Mouse (Mus musculus) liver, embryonic 13.5 days (tissue): ENCODE measurements around the gene Ccdc85a. TPM values are rescaled to one million over a fixed set of nuclear protein-coding genes. Genes with fewer than 3 reads are reported as not detected.

ENCODE experiments used
- ATAC-seq: fragments of 200-750 bp; cut with Nextera tagmentation; 2 replicates; pipeline ENCODE4 v1.8.0; 2017; ENCODE audit warnings: low read depth, mild to moderate bottlenecking, moderate number of reproducible peaks, moderate library complexity
- DNase-seq: peaks from one replicate; pipeline ENCODE4 v3.0.0; 2022
- H3K27ac ChIP-seq: fragments of 300-500 bp; sonication (generic); 2 replicates; pipeline ENCODE4 v1.5.1; 2015; ENCODE audit warnings: moderate library complexity, mild to moderate bottlenecking, inconsistent platforms
- H3K27me3 ChIP-seq: fragments of 300-500 bp; sonication (generic); 2 replicates; pipeline ENCODE4 v1.6.1; 2015; ENCODE audit warnings: mild to moderate bottlenecking, inconsistent platforms
- H3K36me3 ChIP-seq: fragments of 300-500 bp; sonication (generic); 2 replicates; pipeline ENCODE4 v1.6.1; 2015; ENCODE audit warnings: mild to moderate bottlenecking, inconsistent platforms
- H3K4me1 ChIP-seq: fragments of 300-500 bp; sonication (generic); replicated peaks from 2 replicates; pipeline ENCODE4 v1.6.1; 2015; ENCODE audit warnings: inconsistent platforms
- H3K4me2 ChIP-seq: fragments of 300-500 bp; sonication (generic); 2 replicates; pipeline ENCODE4 v1.6.1; 2015; ENCODE audit warnings: inconsistent platforms, mild to moderate bottlenecking, moderate library complexity
- H3K4me3 ChIP-seq: fragments of 300-500 bp; sonication (generic); replicated peaks from 2 replicates; pipeline ENCODE4 v1.5.1; 2015; ENCODE audit warnings: mild to moderate bottlenecking, inconsistent platforms
- H3K9ac ChIP-seq: fragments of 300-500 bp; sonication (generic); 2 replicates; pipeline ENCODE4 v1.6.1; 2015; ENCODE audit warnings: mild to moderate bottlenecking, inconsistent platforms
- H3K9me3 ChIP-seq: fragments of 300-500 bp; sonication (generic); replicated peaks from 2 replicates; pipeline ENCODE4 v1.6.1; 2016; ENCODE audit warnings: inconsistent platforms
- WGBS: fragments of 180-500 bp; shearing (Covaris S2); methylation state at CpG from one replicate; pipeline ENCODE4 v1.1.7; 2015; ENCODE audit not compliant: insufficient replicate concordance; 5-methylcytosine and 5-hydroxymethylcytosine counted together
- polyA plus RNA-seq: library from polyadenylated mRNA; unstranded; fragments of >200 nt; fragmentation: Nextera tagmentation; extraction: Ambion mirVana; gene quantifications from 2 replicates; pipeline ENCODE4 v1.2.1, GENCODE M21; 2015

Gene Ccdc85a
- polyA plus RNA-seq, 1 experiment from 2014 or later, result 0.03 TPM

DNA sequence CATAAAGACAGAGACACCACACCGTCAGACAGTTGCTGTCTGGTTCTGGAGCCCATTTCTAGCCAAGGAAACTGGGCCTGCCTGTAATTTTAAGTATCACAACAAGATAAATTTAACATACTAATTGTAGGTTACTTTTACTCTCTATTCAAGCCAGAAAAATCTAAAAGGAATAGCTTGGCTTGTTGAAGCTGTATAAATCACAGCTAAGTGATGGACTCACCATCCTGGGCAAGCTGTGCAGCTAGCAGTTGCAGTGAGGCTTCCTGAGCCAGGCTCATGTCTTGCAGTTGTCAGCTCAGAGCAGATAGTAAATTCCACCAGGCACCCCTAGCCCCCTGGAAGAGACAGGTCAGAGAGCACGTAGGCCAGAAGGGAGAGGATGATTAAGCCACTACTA, 50.8 kb downstream of the Ccdc85a start:
- H3K36me3 ChIP-seq, result no peaks in the 10 kb centered on the region
- no peak for ATAC-seq
- no peak overlapping the region for H3K4me2 ChIP-seq
- no peaks in the 10 kb centered on the region for H3K27me3 ChIP-seq
- no peaks in the 10 kb centered on the region for H3K9me3 ChIP-seq
- H3K4me3 ChIP-seq, result no peak overlapping the region
- no peak overlapping the region for H3K27ac ChIP-seq
- no peaks in the 10 kb centered on the region for H3K4me1 ChIP-seq
- 60% methylated on average over 2 of the region's 2 CpGs for WGBS
- DNase-seq, result no peak
- H3K9ac ChIP-seq, result no peak overlapping the region

DNA sequence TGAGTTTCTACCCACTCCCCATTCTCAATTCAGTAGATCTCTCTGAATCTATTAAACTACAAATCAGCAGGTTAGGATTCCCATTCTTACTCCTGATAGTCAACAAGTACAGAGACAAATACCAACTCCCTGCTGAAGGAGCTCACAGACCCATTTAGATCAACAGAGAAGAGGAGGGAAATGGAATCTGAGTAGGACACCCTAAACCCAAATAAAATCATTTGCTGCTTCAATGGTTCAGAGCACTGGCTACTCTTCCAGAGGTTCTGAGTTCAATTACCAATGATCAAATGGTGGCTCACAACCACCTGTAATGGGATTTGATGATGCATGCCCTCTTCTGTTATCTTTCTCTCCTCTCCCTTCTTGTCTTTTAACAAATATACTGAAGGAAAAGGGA, 82.9 kb downstream of the Ccdc85a start:
- Histone ChIP-seq H3K4me1 (no peaks in the 10 kb centered on the region), H3K9ac (no peak overlapping the region), H3K27me3 (no peaks in the 10 kb centered on the region), H3K4me2 (no peak overlapping the region), H3K9me3 (no peaks in the 10 kb centered on the region), H3K4me3 (no peak overlapping the region), H3K27ac (no peak overlapping the region), H3K36me3 (no peaks in the 10 kb centered on the region)
- DNase-seq, result no peak
- no peak for ATAC-seq

DNA sequence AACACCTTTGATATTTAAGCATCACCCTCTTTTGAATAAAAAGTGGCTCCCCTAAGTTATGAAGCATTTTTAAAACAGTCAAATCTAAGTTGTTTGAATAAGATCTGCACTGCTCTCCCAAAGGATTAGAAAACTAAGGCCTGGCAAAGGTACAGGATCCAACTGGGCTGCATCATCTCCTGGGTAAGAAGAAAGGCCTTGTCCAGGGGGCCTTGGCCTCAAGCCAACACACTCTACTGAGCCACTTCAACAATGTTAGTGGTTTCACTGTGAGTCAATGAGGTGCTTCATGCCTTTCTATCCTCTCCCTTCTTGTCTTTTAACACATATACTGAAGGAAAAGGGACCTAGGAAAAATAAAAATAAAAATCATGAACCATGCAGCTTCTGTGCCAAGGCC, 87.1 kb downstream of the Ccdc85a start:
- ATAC-seq, result no peak
- Histone ChIP-seq H3K27ac (no peak overlapping the region), H3K4me3 (no peak overlapping the region), H3K9ac (no peak overlapping the region), H3K9me3 (no peaks in the 10 kb centered on the region), H3K27me3 (no peaks in the 10 kb centered on the region), H3K36me3 (no peaks in the 10 kb centered on the region), H3K4me1 (no peaks in the 10 kb centered on the region), H3K4me2 (no peak overlapping the region)
- no peak for DNase-seq

DNA sequence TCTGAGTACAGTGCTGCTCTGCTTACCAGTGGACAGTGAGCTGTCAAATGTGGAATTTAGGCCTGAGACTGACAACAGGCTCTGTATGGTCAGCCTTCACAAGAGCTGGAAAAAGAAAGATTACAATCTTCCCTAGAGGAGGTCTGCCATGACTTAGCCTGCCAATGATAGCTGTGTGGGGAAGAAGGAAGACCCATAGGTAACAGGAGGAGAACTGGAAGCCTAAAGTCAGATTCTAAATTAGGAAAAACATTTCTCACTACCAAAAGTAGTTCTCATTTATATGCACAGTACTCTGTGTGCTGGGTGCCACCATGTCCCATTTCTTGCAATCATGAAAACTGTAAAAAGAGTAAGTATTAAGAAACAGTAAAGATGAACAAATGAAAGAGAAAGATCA, 90.8 kb downstream of the Ccdc85a start:
- Histone ChIP-seq H3K4me1 (no peaks in the 10 kb centered on the region), H3K27me3 (no peaks in the 10 kb centered on the region), H3K27ac (no peak overlapping the region), H3K4me2 (no peak overlapping the region), H3K9ac (no peak overlapping the region), H3K4me3 (no peak overlapping the region), H3K9me3 (no peaks in the 10 kb centered on the region), H3K36me3 (no peaks in the 10 kb centered on the region)
- ATAC-seq, result no peak
- DNase-seq, result no peak

DNA sequence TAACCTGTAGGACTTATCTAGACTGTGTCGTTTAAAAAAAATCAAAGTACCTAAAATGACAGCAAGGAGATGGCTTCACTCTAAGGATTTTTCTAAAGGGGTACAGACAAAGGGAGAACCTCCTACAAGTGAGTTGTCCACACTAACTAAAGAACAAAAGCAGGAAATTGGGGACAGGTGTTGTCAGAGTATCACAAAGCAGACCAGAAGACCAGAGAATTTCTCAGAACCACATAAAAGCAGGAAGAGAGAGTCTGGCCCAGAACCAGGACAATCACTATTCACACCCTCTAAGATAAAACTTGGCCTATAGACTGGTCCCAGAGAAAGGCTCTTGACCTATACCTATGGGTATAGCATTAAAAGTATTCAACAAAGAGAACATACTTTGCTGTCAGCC, 92.8 kb downstream of the Ccdc85a start:
- H3K4me1 ChIP-seq, result no peaks in the 10 kb centered on the region
- ATAC-seq (no peak), DNase-seq (no peak)
- no peak overlapping the region for H3K4me2 ChIP-seq
- no peak overlapping the region for H3K9ac ChIP-seq
- H3K27me3 ChIP-seq, result no peaks in the 10 kb centered on the region
- H3K27ac ChIP-seq, result no peak overlapping the region
- no peaks in the 10 kb centered on the region for H3K36me3 ChIP-seq
- no peaks in the 10 kb centered on the region for H3K9me3 ChIP-seq
- no peak overlapping the region for H3K4me3 ChIP-seq
- WGBS, result 51% methylated on average over 1 of the region's 1 CpGs

DNA sequence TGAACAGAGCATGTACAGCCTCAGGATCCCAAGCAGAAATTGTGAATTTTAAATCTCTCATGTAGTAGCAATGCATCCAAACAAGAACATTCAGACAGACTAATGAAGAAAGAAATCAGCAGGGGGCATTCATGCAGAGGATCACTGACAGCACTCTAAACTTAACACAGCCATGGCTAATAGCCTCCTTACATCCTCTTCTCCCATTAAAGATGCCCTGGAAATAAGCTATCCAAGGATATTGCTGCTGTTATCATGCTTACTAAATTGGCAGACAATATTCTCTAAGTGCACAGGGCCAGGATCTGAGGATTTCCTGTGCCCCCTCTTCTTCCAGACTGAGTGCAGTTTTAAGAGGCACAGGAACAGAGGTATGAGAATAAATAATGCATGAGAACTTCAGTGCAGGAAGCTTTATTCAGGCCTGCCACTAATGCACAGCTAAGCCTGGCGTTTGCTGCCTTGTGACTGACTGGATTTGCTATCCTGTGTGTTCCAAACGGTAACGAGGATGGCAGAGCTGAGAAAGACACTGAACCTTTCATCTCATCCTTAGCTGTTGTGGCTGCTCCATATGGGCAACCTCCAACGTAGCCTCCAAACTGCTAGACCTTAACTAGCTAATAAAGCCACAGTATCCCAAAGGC, 99.9 kb downstream of the Ccdc85a start:
- H3K4me3 ChIP-seq, result no peak overlapping the region
- ATAC-seq (no peak), DNase-seq (no peak)
- 47% methylated on average over 4 of the region's 4 CpGs for WGBS
- H3K27ac ChIP-seq, result no peak overlapping the region
- H3K36me3 ChIP-seq, result no peaks in the 10 kb centered on the region
- no peak overlapping the region for H3K4me2 ChIP-seq
- no peaks in the 10 kb centered on the region for H3K27me3 ChIP-seq
- no peaks in the 10 kb centered on the region for H3K4me1 ChIP-seq
- no peaks in the 10 kb centered on the region for H3K9me3 ChIP-seq
- H3K9ac ChIP-seq, result no peak overlapping the region

DNA sequence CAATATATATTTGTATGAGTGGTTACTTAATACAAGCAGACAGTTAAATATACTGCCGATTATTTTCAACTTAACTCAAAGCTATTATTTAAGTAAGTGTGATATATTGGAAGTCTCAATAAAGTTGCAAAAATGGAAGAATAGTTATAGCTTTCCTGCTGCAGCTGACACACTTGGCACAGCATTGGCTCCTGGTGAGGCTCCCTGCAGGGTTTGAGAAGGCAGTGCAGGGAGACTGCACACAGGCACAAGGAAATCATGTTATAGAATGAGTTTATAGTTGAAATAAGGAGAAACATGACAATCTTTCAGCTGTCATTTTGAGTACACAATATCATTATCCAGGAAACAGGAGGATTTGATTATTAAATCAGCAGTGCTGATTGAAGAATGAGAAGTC, 107.0 kb downstream of the Ccdc85a start:
- Histone ChIP-seq H3K9me3 (no peaks in the 10 kb centered on the region), H3K4me1 (no peaks in the 10 kb centered on the region), H3K9ac (no peak overlapping the region), H3K36me3 (no peaks in the 10 kb centered on the region), H3K27me3 (no peaks in the 10 kb centered on the region), H3K4me2 (no peak overlapping the region), H3K4me3 (no peak overlapping the region), H3K27ac (no peak overlapping the region)
- ATAC-seq (no peak), DNase-seq (no peak)
- WGBS, result 59% methylated on average over 1 of the region's 1 CpGs

DNA sequence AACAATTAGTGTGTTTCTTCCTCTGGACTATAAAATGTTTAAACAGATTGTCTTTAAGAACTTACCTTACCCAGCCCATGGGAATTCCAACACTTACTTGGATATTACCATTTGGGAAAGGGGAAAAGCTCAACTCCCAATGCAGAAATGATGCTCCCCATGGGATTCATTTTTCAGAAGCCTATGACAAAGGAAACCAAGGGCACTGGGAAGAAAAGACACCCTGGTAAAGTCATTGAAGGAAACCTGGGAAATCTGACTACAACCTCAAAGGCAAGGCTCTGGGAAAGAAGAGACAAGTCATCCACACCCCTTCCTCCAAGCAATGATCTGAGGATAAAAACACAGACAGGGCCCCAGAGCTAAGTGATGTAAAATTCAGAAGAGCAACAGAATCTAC, 118.4 kb downstream of the Ccdc85a start:
- ATAC-seq (no peak), DNase-seq (no peak)
- H3K4me1 ChIP-seq, result no peaks in the 10 kb centered on the region
- H3K9ac ChIP-seq, result no peak overlapping the region
- no peaks in the 10 kb centered on the region for H3K9me3 ChIP-seq
- no peaks in the 10 kb centered on the region for H3K27me3 ChIP-seq
- no peak overlapping the region for H3K4me2 ChIP-seq
- no peak overlapping the region for H3K4me3 ChIP-seq
- H3K36me3 ChIP-seq, result no peaks in the 10 kb centered on the region
- no peak overlapping the region for H3K27ac ChIP-seq

DNA sequence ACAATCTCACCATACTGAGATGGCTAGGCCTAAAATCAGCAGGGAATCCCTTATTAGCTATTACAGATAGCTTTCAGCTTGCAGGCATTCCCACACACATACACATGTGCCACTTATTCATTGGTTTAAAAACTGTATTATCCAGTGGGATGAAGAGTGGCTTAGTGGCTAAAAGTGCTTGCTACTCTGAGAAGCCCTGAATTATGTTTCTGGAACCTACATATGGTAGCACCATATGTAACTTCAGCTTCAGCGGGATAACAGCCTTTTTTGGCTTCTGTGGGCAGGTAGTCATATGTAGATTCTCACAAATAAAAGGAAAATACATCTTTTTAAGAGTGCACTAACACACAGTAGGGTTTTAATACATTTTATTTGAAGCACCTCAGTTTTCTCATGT, 119.2 kb downstream of the Ccdc85a start:
- DNase-seq (no peak), ATAC-seq (no peak)
- Histone ChIP-seq H3K9me3 (no peaks in the 10 kb centered on the region), H3K9ac (no peak overlapping the region), H3K27me3 (no peaks in the 10 kb centered on the region), H3K27ac (no peak overlapping the region), H3K36me3 (no peaks in the 10 kb centered on the region), H3K4me1 (no peaks in the 10 kb centered on the region), H3K4me3 (no peak overlapping the region), H3K4me2 (no peak overlapping the region)
- 50% methylated on average over 1 of the region's 1 CpGs for WGBS

DNA sequence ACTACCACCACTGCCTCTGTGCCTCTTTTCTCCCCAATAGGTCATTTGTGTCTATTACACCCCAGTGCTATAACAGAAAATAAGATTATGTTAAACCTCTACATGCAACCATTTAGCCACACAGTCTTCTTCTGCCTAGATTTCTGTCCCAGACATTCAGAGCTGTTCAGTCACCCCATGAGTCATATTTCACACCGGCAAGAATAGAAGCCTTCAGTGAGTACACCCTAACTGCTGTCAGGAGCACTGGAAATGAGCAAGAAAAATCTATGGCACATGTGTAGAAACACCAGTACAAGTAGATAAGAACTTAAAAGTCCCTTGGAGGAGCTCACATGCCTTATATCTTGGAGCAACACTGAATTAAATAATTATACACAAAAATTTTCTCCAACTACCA, 125.0 kb downstream of the Ccdc85a start:
- Histone ChIP-seq H3K36me3 (no peaks in the 10 kb centered on the region), H3K4me1 (no peaks in the 10 kb centered on the region), H3K4me2 (no peak overlapping the region), H3K27me3 (no peaks in the 10 kb centered on the region), H3K9me3 (no peaks in the 10 kb centered on the region), H3K9ac (no peak overlapping the region), H3K27ac (no peak overlapping the region), H3K4me3 (no peak overlapping the region)
- ATAC-seq (no peak), DNase-seq (no peak)
- WGBS, result 57% methylated on average over 1 of the region's 1 CpGs

DNA sequence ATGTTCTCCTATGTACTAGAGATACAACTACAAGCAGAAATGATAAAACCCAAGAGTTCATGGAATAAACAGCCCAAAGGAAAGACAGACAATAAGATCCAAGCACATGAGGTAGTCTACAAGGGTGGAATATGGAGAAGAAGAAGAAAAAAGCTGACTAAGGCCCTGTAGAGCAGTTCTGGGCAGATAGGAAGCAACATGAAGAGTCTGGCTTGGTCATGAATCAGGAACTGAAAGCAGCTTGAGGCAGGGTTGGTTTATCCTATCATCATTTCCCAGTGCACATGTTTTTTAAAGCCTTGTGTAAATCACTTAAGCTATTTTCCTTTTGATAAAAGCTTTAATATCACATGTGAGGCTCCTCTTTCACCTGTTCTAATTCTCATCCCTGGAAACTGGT, 144.2 kb downstream of the Ccdc85a start:
- H3K27ac ChIP-seq, result no peak overlapping the region
- ATAC-seq (no peak), DNase-seq (no peak)
- H3K27me3 ChIP-seq, result no peaks in the 10 kb centered on the region
- H3K9me3 ChIP-seq, result no peaks in the 10 kb centered on the region
- no peak overlapping the region for H3K9ac ChIP-seq
- no peaks in the 10 kb centered on the region for H3K4me1 ChIP-seq
- no peaks in the 10 kb centered on the region for H3K36me3 ChIP-seq
- no peak overlapping the region for H3K4me3 ChIP-seq
- no peak overlapping the region for H3K4me2 ChIP-seq

DNA sequence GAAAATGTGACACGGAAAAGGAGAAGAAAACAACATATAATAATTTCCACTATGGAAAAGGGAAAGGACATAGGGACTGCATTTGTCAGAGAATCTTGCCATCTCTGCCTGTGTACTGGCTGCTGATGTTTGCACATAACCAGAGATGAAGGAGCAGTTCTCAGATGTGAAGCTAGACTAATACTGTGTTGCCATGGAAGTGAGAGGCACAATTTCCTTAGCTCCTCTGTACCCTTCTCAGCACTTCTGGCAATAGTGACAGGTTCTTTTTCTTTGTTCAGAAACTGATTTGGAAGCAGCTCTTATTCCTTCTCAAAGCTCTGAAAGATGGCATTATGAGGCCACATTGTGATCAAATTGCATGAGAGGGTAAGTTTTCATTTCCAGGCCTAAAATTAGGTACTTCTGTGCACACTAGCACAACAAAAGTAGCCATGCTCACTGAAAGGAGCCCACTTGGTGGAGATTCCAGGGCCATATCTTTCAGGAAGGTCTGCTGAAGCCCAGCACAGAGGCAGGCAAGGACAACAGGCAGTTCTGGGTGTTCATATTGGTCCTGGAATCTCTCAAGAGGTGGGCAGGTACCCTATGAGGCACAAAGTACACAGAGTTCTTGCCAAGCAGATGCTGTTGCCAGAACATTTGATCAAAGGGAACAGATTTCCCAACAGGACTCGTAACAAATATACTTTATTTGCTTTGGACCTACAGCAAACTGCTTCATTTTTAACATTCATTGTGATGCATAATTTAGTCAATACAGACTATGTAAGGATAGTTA, 161.5 kb downstream of the Ccdc85a start:
- Histone ChIP-seq H3K9me3 (no peaks in the 10 kb centered on the region), H3K27me3 (no peaks in the 10 kb centered on the region), H3K4me3 (no peak overlapping the region), H3K4me2 (no peak overlapping the region), H3K27ac (no peak overlapping the region), H3K9ac (no peak overlapping the region), H3K4me1 (no peaks in the 10 kb centered on the region), H3K36me3 (no peaks in the 10 kb centered on the region)
- DNase-seq, result no peak
- WGBS, result 56% methylated on average over 2 of the region's 2 CpGs
- ATAC-seq, result no peak
